Mouse (Mus musculus): ENCODE data around the gene Gna15. TPM values are rescaled to one million over a fixed set of nuclear protein-coding genes. Genes with fewer than 3 reads are reported as not detected.

The Gna15 gene
- polyA plus RNA-seq, 1 experiment = 11.2 TPM

GRCm38 (mm10) chr10:81523570-81523969 is 455 bp downstream of the Gna15 start:
- Histone ChIP-seq H3K27me3 (ENCODE audit: control insufficient read depth, insufficient read depth, low read length, poor library complexity, severe bottlenecking) (no peaks in the 10 kb centered on the region), H3K4me3 (ENCODE audit: low read depth, low read length) (peak overlapping the region; percentile 28), H3K9ac (ENCODE audit: low read depth, poor library complexity, severe bottlenecking) (peak overlapping the region; percentile 35), H3K36me3 (ENCODE audit: control insufficient read depth, insufficient read depth, low read length, poor library complexity, severe bottlenecking) (no peaks in the 10 kb centered on the region), H3K4me1 (ENCODE audit: control insufficient read depth, insufficient read depth, low read length) (peaks cover 2% of the 10 kb centered on the region), H3K9me3 (replicated peaks; ENCODE audit: control insufficient read depth, insufficient read depth, low read length, poor library complexity, severe bottlenecking) (no peaks in the 10 kb centered on the region), H3K27ac (ENCODE audit: insufficient read depth, low read length) (no peak overlapping the region)
- TF ChIP-seq POLR2A (IDR thresholded peaks at IDR 0.05; ENCODE audit: insufficient read depth, low read length) = no peak
- no peak for TF ChIP-seq CTCF (IDR thresholded peaks at IDR 0.05; ENCODE audit: low read depth, low read length)
- TF ChIP-seq EP300 (IDR thresholded peaks at IDR 0.05; ENCODE audit: insufficient read depth, low read depth, low read length) = no peak

GRCm38 (mm10) chr10:81523142-81523541 is 883 bp downstream of the Gna15 start:
- Histone ChIP-seq H3K4me1 (ENCODE audit: control insufficient read depth, insufficient read depth, low read length) (peaks cover 2% of the 10 kb centered on the region), H3K4me3 (ENCODE audit: low read depth, low read length) (peak overlapping the region; percentile 28), H3K27ac (ENCODE audit: insufficient read depth, low read length) (no peak overlapping the region), H3K9ac (ENCODE audit: low read depth, poor library complexity, severe bottlenecking) (peak overlapping the region; percentile 35), H3K27me3 (ENCODE audit: control insufficient read depth, insufficient read depth, low read length, poor library complexity, severe bottlenecking) (no peaks in the 10 kb centered on the region), H3K36me3 (ENCODE audit: control insufficient read depth, insufficient read depth, low read length, poor library complexity, severe bottlenecking) (no peaks in the 10 kb centered on the region), H3K9me3 (replicated peaks; ENCODE audit: control insufficient read depth, insufficient read depth, low read length, poor library complexity, severe bottlenecking) (no peaks in the 10 kb centered on the region)
- TF ChIP-seq EP300 (IDR thresholded peaks at IDR 0.05; ENCODE audit: insufficient read depth, low read depth, low read length) (no peak), POLR2A (IDR thresholded peaks at IDR 0.05; ENCODE audit: insufficient read depth, low read length) (no peak), CTCF (IDR thresholded peaks at IDR 0.05; ENCODE audit: low read depth, low read length) (no peak)

GRCm38 (mm10) chr10:81519978-81520365 is 4.1 kb downstream of the Gna15 start:
- H3K9me3 ChIP-seq (replicated peaks; ENCODE audit: control insufficient read depth, insufficient read depth, low read length, poor library complexity, severe bottlenecking) = no peaks in the 10 kb centered on the region
- no peak overlapping the region for H3K9ac ChIP-seq (ENCODE audit: low read depth, poor library complexity, severe bottlenecking)
- no peaks in the 10 kb centered on the region for H3K36me3 ChIP-seq (ENCODE audit: control insufficient read depth, insufficient read depth, low read length, poor library complexity, severe bottlenecking)
- peaks cover 3% of the 10 kb centered on the region for H3K4me1 ChIP-seq (ENCODE audit: control insufficient read depth, insufficient read depth, low read length)
- no peaks in the 10 kb centered on the region for H3K27me3 ChIP-seq (ENCODE audit: control insufficient read depth, insufficient read depth, low read length, poor library complexity, severe bottlenecking)
- TF ChIP-seq CTCF (IDR thresholded peaks at IDR 0.05; ENCODE audit: low read depth, low read length) = no peak
- no peak for TF ChIP-seq EP300 (IDR thresholded peaks at IDR 0.05; ENCODE audit: insufficient read depth, low read depth, low read length)
- TF ChIP-seq POLR2A (IDR thresholded peaks at IDR 0.05; ENCODE audit: insufficient read depth, low read length) = no peak
- H3K4me3 ChIP-seq (ENCODE audit: low read depth, low read length) = no peak overlapping the region
- H3K27ac ChIP-seq (ENCODE audit: insufficient read depth, low read length) = no peak overlapping the region

- H3K9ac ChIP-seq (ENCODE audit: low read depth, poor library complexity, severe bottlenecking) = no peak overlapping the region
- no peaks in the 10 kb centered on the region for H3K27me3 ChIP-seq (ENCODE audit: control insufficient read depth, insufficient read depth, low read length, poor library complexity, severe bottlenecking)
- no peaks in the 10 kb centered on the region for H3K9me3 ChIP-seq (replicated peaks; ENCODE audit: control insufficient read depth, insufficient read depth, low read length, poor library complexity, severe bottlenecking)
- TF ChIP-seq EP300 (IDR thresholded peaks at IDR 0.05; ENCODE audit: insufficient read depth, low read depth, low read length) = no peak
- no peak for TF ChIP-seq CTCF (IDR thresholded peaks at IDR 0.05; ENCODE audit: low read depth, low read length)
- no peak for TF ChIP-seq POLR2A (IDR thresholded peaks at IDR 0.05; ENCODE audit: insufficient read depth, low read length)
- no peak overlapping the region for H3K4me3 ChIP-seq (ENCODE audit: low read depth, low read length)
- no peaks in the 10 kb centered on the region for H3K36me3 ChIP-seq (ENCODE audit: control insufficient read depth, insufficient read depth, low read length, poor library complexity, severe bottlenecking)
- H3K4me1 ChIP-seq (ENCODE audit: control insufficient read depth, insufficient read depth, low read length) = peaks cover 2% of the 10 kb centered on the region
- no peak overlapping the region for H3K27ac ChIP-seq (ENCODE audit: insufficient read depth, low read length)
Observed at GRCm38 (mm10) chr10:81519227-81519977, 4.6 kb downstream of the Gna15 start.

DNA sequence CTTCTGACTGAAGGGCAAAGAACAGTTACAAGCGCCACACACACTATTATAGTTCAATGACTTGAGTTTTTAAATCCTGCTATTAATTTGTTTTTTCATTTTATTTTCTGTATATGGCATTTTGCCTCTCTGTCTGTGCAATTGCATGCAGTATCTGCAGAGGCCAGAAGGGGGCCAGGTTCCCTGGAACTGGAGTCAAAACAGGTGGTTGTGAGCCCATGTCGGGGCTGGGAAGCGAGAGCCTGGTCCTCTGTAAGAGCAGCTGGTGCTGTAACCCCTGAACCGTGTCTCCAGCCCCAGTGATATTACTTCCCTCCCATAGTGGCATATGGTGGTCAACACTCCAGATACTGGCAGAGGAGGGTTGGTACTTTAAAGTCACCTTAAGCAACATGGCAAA is 5.5 kb downstream of the Gna15 start:
- Histone ChIP-seq H3K4me1 (ENCODE audit: control insufficient read depth, insufficient read depth, low read length) (peaks cover 2% of the 10 kb centered on the region), H3K36me3 (ENCODE audit: control insufficient read depth, insufficient read depth, low read length, poor library complexity, severe bottlenecking) (no peaks in the 10 kb centered on the region), H3K9ac (ENCODE audit: low read depth, poor library complexity, severe bottlenecking) (no peak overlapping the region), H3K9me3 (replicated peaks; ENCODE audit: control insufficient read depth, insufficient read depth, low read length, poor library complexity, severe bottlenecking) (no peaks in the 10 kb centered on the region), H3K27ac (ENCODE audit: insufficient read depth, low read length) (no peak overlapping the region), H3K27me3 (ENCODE audit: control insufficient read depth, insufficient read depth, low read length, poor library complexity, severe bottlenecking) (no peaks in the 10 kb centered on the region), H3K4me3 (ENCODE audit: low read depth, low read length) (no peak overlapping the region)
- TF ChIP-seq CTCF (IDR thresholded peaks at IDR 0.05; ENCODE audit: low read depth, low read length) = peak; percentile 47
- no peak for TF ChIP-seq EP300 (IDR thresholded peaks at IDR 0.05; ENCODE audit: insufficient read depth, low read depth, low read length)
- TF ChIP-seq POLR2A (IDR thresholded peaks at IDR 0.05; ENCODE audit: insufficient read depth, low read length) = no peak

- no peaks in the 10 kb centered on the region for H3K27me3 ChIP-seq (ENCODE audit: control insufficient read depth, insufficient read depth, low read length, poor library complexity, severe bottlenecking)
- peaks cover 2% of the 10 kb centered on the region for H3K4me1 ChIP-seq (ENCODE audit: control insufficient read depth, insufficient read depth, low read length)
- no peaks in the 10 kb centered on the region for H3K9me3 ChIP-seq (replicated peaks; ENCODE audit: control insufficient read depth, insufficient read depth, low read length, poor library complexity, severe bottlenecking)
- H3K27ac ChIP-seq (ENCODE audit: insufficient read depth, low read length) = no peak overlapping the region
- H3K4me3 ChIP-seq (ENCODE audit: low read depth, low read length) = no peak overlapping the region
- no peak for TF ChIP-seq POLR2A (IDR thresholded peaks at IDR 0.05; ENCODE audit: insufficient read depth, low read length)
- peak; percentile 0 for TF ChIP-seq CTCF (IDR thresholded peaks at IDR 0.05; ENCODE audit: low read depth, low read length)
- H3K36me3 ChIP-seq (ENCODE audit: control insufficient read depth, insufficient read depth, low read length, poor library complexity, severe bottlenecking) = no peaks in the 10 kb centered on the region
- H3K9ac ChIP-seq (ENCODE audit: low read depth, poor library complexity, severe bottlenecking) = no peak overlapping the region
Observed at GRCm38 (mm10) chr10:81517227-81517626, 6.8 kb downstream of the Gna15 start.

Data from ES-Bruce4 (cell line).